Mouse (Mus musculus): Measurements from ENCODE around the gene Fgfr2. TPM values are rescaled to one million over a fixed set of nuclear protein-coding genes. Genes with fewer than 3 reads are reported as not detected.

Fgfr2 gene
- polyA plus RNA-seq, 1 experiment from 2014 or later = 86.9 TPM

DNA sequence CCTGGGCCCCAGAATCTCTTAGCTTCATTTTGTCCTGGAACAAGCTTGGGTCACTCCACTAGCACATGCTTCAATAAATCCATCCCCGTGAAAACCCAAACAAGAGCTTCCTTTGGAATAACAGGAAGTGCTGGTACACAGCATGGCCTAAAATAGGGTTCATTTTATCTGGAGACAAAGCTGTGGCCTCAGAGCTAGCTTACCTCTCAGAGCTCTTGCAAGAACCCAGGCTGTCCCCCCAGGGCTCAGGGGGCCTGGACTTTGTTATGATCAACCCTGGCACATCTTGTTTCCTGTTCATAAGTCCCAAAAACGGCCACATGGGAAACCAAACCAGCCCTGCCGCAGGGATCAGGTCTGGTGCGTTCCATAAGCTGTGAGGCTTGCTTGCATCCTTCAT, 85.5 kb downstream of the Fgfr2 start:
- no peak overlapping the region for H3K4me3 ChIP-seq (ENCODE audit: low read depth, low read length)
- 43% methylated on average over 4 of the region's 4 CpGs for WGBS
- H3K27me3 ChIP-seq (ENCODE audit: control insufficient read depth, insufficient read depth, low read length) = no peaks in the 10 kb centered on the region
- no peak overlapping the region for H3K9ac ChIP-seq (ENCODE audit: low read length)
- ATAC-seq (ENCODE audit: insufficient read depth, low FRiP score, low TSS enrichment) (no peak), DNase-seq (ENCODE audit: low spot score) (no peak)
- H3K27ac ChIP-seq (ENCODE audit: low read depth, low read length) = no peak overlapping the region
- no peak overlapping the region for H3K4me2 ChIP-seq (ENCODE audit: low read depth)
- H3K4me1 ChIP-seq (ENCODE audit: control insufficient read depth, insufficient read depth, low read length) = peaks cover 29% of the 10 kb centered on the region
- no peaks in the 10 kb centered on the region for H3K36me3 ChIP-seq (ENCODE audit: control insufficient read depth, insufficient read depth, low read length)
- no peaks in the 10 kb centered on the region for H3K9me3 ChIP-seq (ENCODE audit: control insufficient read depth, low read length)

- H3K9ac ChIP-seq (ENCODE audit: low read length) = no peak overlapping the region
- H3K4me2 ChIP-seq (ENCODE audit: low read depth) = no peak overlapping the region
- no peaks in the 10 kb centered on the region for H3K9me3 ChIP-seq (ENCODE audit: control insufficient read depth, low read length)
- no peak overlapping the region for H3K4me3 ChIP-seq (ENCODE audit: low read depth, low read length)
- WGBS = 19% methylated on average over 5 of the region's 5 CpGs
- H3K36me3 ChIP-seq (ENCODE audit: control insufficient read depth, insufficient read depth, low read length) = no peaks in the 10 kb centered on the region
- no peak overlapping the region for H3K27ac ChIP-seq (ENCODE audit: low read depth, low read length)
- ATAC-seq (ENCODE audit: insufficient read depth, low FRiP score, low TSS enrichment) = no peak
- no peaks in the 10 kb centered on the region for H3K27me3 ChIP-seq (ENCODE audit: control insufficient read depth, insufficient read depth, low read length)
- peak; percentile 44 for DNase-seq (ENCODE audit: low spot score)
- H3K4me1 ChIP-seq (ENCODE audit: control insufficient read depth, insufficient read depth, low read length) = peaks cover 29% of the 10 kb centered on the region
These were observed 85.9 kb downstream of the Fgfr2 start for GRCm38 (mm10) chr7:133037217-133037616.

- no peak for ATAC-seq (ENCODE audit: insufficient read depth, low FRiP score, low TSS enrichment)
- H3K27me3 ChIP-seq (ENCODE audit: control insufficient read depth, insufficient read depth, low read length) = no peaks in the 10 kb centered on the region
- no peak overlapping the region for H3K27ac ChIP-seq (ENCODE audit: low read depth, low read length)
- peaks cover 27% of the 10 kb centered on the region for H3K4me1 ChIP-seq (ENCODE audit: control insufficient read depth, insufficient read depth, low read length)
- no peaks in the 10 kb centered on the region for H3K9me3 ChIP-seq (ENCODE audit: control insufficient read depth, low read length)
- no peaks in the 10 kb centered on the region for H3K36me3 ChIP-seq (ENCODE audit: control insufficient read depth, insufficient read depth, low read length)
- no peak overlapping the region for H3K4me2 ChIP-seq (ENCODE audit: low read depth)
- no peak overlapping the region for H3K9ac ChIP-seq (ENCODE audit: low read length)
- no peak for DNase-seq (ENCODE audit: low spot score)
- H3K4me3 ChIP-seq (ENCODE audit: low read depth, low read length) = no peak overlapping the region
These were observed 87.2 kb downstream of the Fgfr2 start for GRCm38 (mm10) chr7:133035901-133036300.

- H3K9me3 ChIP-seq (ENCODE audit: control insufficient read depth, low read length) = no peaks in the 10 kb centered on the region
- peak; percentile 70 for ATAC-seq (ENCODE audit: insufficient read depth, low FRiP score, low TSS enrichment)
- H3K36me3 ChIP-seq (ENCODE audit: control insufficient read depth, insufficient read depth, low read length) = no peaks in the 10 kb centered on the region
- no peak overlapping the region for H3K4me3 ChIP-seq (ENCODE audit: low read depth, low read length)
- peak overlapping the region; percentile 46; the same call in 1 of the 2 replicates for H3K27ac ChIP-seq (ENCODE audit: low read depth, low read length)
- peak; percentile 74 for DNase-seq (ENCODE audit: low spot score)
- no peak overlapping the region for H3K4me2 ChIP-seq (ENCODE audit: low read depth)
- no peak overlapping the region for H3K9ac ChIP-seq (ENCODE audit: low read length)
- peaks cover 20% of the 10 kb centered on the region for H3K4me1 ChIP-seq (ENCODE audit: control insufficient read depth, insufficient read depth, low read length)
- no peaks in the 10 kb centered on the region for H3K27me3 ChIP-seq (ENCODE audit: control insufficient read depth, insufficient read depth, low read length)
- 53% methylated on average over 9 of the region's 9 CpGs for WGBS
These were observed 90.5 kb downstream of the Fgfr2 start for GRCm38 (mm10) chr7:133032589-133033203.

- WGBS = 84% methylated on average over 8 of the region's 8 CpGs
- H3K4me1 ChIP-seq (ENCODE audit: control insufficient read depth, insufficient read depth, low read length) = peaks cover 12% of the 10 kb centered on the region
- no peak for DNase-seq (ENCODE audit: low spot score)
These were observed 93.6 kb downstream of the Fgfr2 start for GRCm38 (mm10) chr7:133029496-133030047.

GRCm38 (mm10) chr7:133029004-133029403, 94.1 kb downstream of the Fgfr2 start:
- ATAC-seq (ENCODE audit: insufficient read depth, low FRiP score, low TSS enrichment) (no peak), DNase-seq (ENCODE audit: low spot score) (no peak)
- Histone ChIP-seq H3K4me3 (ENCODE audit: low read depth, low read length) (no peak overlapping the region), H3K4me2 (ENCODE audit: low read depth) (no peak overlapping the region), H3K27ac (ENCODE audit: low read depth, low read length) (no peak overlapping the region), H3K36me3 (ENCODE audit: control insufficient read depth, insufficient read depth, low read length) (no peaks in the 10 kb centered on the region), H3K4me1 (ENCODE audit: control insufficient read depth, insufficient read depth, low read length) (peaks cover 11% of the 10 kb centered on the region), H3K27me3 (ENCODE audit: control insufficient read depth, insufficient read depth, low read length) (no peaks in the 10 kb centered on the region), H3K9me3 (ENCODE audit: control insufficient read depth, low read length) (no peaks in the 10 kb centered on the region), H3K9ac (ENCODE audit: low read length) (no peak overlapping the region)
- 94% methylated on average over 8 of the region's 8 CpGs for WGBS

More at GRCm38 (mm10) chr7:133029496-133030047, 93.6 kb downstream of the Fgfr2 start:
- ATAC-seq (ENCODE audit: insufficient read depth, low FRiP score, low TSS enrichment) = no peak
- Histone ChIP-seq H3K4me3 (ENCODE audit: low read depth, low read length) (no peak overlapping the region), H3K9me3 (ENCODE audit: control insufficient read depth, low read length) (no peaks in the 10 kb centered on the region), H3K4me2 (ENCODE audit: low read depth) (no peak overlapping the region), H3K36me3 (ENCODE audit: control insufficient read depth, insufficient read depth, low read length) (no peaks in the 10 kb centered on the region), H3K9ac (ENCODE audit: low read length) (no peak overlapping the region), H3K27ac (ENCODE audit: low read depth, low read length) (no peak overlapping the region), H3K27me3 (ENCODE audit: control insufficient read depth, insufficient read depth, low read length) (no peaks in the 10 kb centered on the region)

- no peak overlapping the region for H3K27ac ChIP-seq (ENCODE audit: low read depth, low read length)
- 88% methylated on average over 4 of the region's 4 CpGs for WGBS
- no peak for DNase-seq (ENCODE audit: low spot score)
- no peaks in the 10 kb centered on the region for H3K27me3 ChIP-seq (ENCODE audit: control insufficient read depth, insufficient read depth, low read length)
- H3K4me1 ChIP-seq (ENCODE audit: control insufficient read depth, insufficient read depth, low read length) = 0 out of 2 replicates have a peak, but pooled peaks cover 5% of the 10 kb centered on the region
- ATAC-seq (ENCODE audit: insufficient read depth, low FRiP score, low TSS enrichment) = no peak
- H3K9me3 ChIP-seq (ENCODE audit: control insufficient read depth, low read length) = no peaks in the 10 kb centered on the region
- H3K9ac ChIP-seq (ENCODE audit: low read length) = no peak overlapping the region
- no peak overlapping the region for H3K4me2 ChIP-seq (ENCODE audit: low read depth)
- no peak overlapping the region for H3K4me3 ChIP-seq (ENCODE audit: low read depth, low read length)
- H3K36me3 ChIP-seq (ENCODE audit: control insufficient read depth, insufficient read depth, low read length) = no peaks in the 10 kb centered on the region
These were observed 95.2 kb downstream of the Fgfr2 start for GRCm38 (mm10) chr7:133027930-133028329.

DNA sequence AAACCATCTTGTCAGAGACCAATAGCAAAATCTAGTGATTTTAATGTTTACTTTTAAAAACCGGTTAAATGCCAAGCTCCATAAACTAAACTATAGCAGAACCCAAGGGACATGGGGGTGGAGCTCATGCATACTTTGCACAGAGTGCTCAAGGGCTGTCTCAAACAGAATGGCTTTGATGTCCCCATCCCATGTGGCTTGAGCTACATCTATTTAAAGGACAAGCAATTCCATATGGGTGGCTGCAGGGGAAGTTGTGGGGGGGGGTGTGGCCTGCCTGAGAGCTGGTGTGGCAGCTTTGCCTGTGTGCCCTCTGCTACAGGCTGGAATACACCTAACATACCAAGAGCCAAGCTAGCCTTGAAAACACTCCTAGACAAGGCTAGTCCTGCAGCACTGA, 98.5 kb downstream of the Fgfr2 start:
- ATAC-seq (ENCODE audit: insufficient read depth, low FRiP score, low TSS enrichment) (no peak), DNase-seq (ENCODE audit: low spot score) (no peak)
- H3K9ac ChIP-seq (ENCODE audit: low read length) = no peak overlapping the region
- no peaks in the 10 kb centered on the region for H3K9me3 ChIP-seq (ENCODE audit: control insufficient read depth, low read length)
- H3K36me3 ChIP-seq (ENCODE audit: control insufficient read depth, insufficient read depth, low read length) = no peaks in the 10 kb centered on the region
- H3K27me3 ChIP-seq (ENCODE audit: control insufficient read depth, insufficient read depth, low read length) = no peaks in the 10 kb centered on the region
- H3K27ac ChIP-seq (ENCODE audit: low read depth, low read length) = no peak overlapping the region
- no peak overlapping the region for H3K4me3 ChIP-seq (ENCODE audit: low read depth, low read length)
- peaks cover 8% of the 10 kb centered on the region for H3K4me1 ChIP-seq (ENCODE audit: control insufficient read depth, insufficient read depth, low read length)
- H3K4me2 ChIP-seq (ENCODE audit: low read depth) = no peak overlapping the region
- WGBS = 80% methylated on average over 1 of the region's 1 CpGs

DNA sequence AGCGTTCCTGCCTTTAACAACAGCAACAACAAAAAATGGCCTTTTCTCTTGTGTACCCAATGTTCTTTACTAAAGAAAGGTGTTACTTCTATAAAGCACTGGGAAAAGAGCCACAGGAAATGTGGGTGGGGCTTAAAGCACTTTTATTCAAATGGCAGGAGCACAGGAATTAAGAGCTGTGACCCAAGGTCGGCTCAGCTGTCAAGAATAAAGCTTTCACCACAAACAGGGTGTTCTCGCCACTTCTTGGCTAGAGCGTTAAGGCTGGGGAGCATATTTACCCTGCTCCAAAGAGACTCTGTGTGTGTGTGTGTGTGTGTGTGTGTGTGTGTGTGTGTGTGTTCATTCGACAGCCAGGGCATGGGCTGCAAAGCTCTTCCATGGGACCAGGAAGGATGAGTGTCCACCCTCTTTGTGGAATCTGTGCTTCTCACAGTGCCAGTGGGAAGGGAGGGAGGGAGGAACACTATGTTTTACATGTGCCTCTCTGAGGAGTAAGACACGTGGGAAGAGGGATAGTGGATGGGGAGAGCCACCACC, 103.6 kb downstream of the Fgfr2 start:
- no peak overlapping the region for H3K4me3 ChIP-seq (ENCODE audit: low read depth, low read length)
- peaks cover 15% of the 10 kb centered on the region for H3K4me1 ChIP-seq (ENCODE audit: control insufficient read depth, insufficient read depth, low read length)
- ATAC-seq (ENCODE audit: insufficient read depth, low FRiP score, low TSS enrichment) = no peak
- no peaks in the 10 kb centered on the region for H3K36me3 ChIP-seq (ENCODE audit: control insufficient read depth, insufficient read depth, low read length)
- WGBS = 44% methylated on average over 6 of the region's 6 CpGs
- no peak for DNase-seq (ENCODE audit: low spot score)
- no peaks in the 10 kb centered on the region for H3K27me3 ChIP-seq (ENCODE audit: control insufficient read depth, insufficient read depth, low read length)
- no peak overlapping the region for H3K9ac ChIP-seq (ENCODE audit: low read length)
- H3K4me2 ChIP-seq (ENCODE audit: low read depth) = no peak overlapping the region
- H3K9me3 ChIP-seq (ENCODE audit: control insufficient read depth, low read length) = no peaks in the 10 kb centered on the region
- no peak overlapping the region for H3K27ac ChIP-seq (ENCODE audit: low read depth, low read length)
